Mouse (Mus musculus): Measurements from ENCODE around the gene Myh6. TPM values are rescaled to one million over a fixed set of nuclear protein-coding genes. Genes with fewer than 3 reads are reported as not detected.
"Not testable (repeated sequence)": the region's sequence is repeated elsewhere in the genome, so short reads cannot be mapped to it uniquely, and the experiment has no call there.

Myh6 gene
- polyA plus RNA-seq, 1 experiment from 2014 or later: 4.7 TPM

- no peak overlapping the region for H3K9ac ChIP-seq (ENCODE audit: low read length)
- 84% methylated on average over 9 of the region's 9 CpGs for WGBS
- H3K36me3 ChIP-seq (ENCODE audit: control insufficient read depth, insufficient read depth, low read length): no peaks in the 10 kb centered on the region
- no peaks in the 10 kb centered on the region for H3K9me3 ChIP-seq (ENCODE audit: control insufficient read depth, low read length)
- no peak for DNase-seq (ENCODE audit: low spot score)
- H3K4me2 ChIP-seq (ENCODE audit: low read depth): no peak overlapping the region
- H3K4me3 ChIP-seq (ENCODE audit: low read depth, low read length): no peak overlapping the region
- H3K27ac ChIP-seq (ENCODE audit: low read depth, low read length): no peak overlapping the region
- ATAC-seq (ENCODE audit: insufficient read depth, low FRiP score, low TSS enrichment): no peak
- H3K4me1 ChIP-seq (ENCODE audit: control insufficient read depth, insufficient read depth, low read length): no peaks in the 10 kb centered on the region
- no peaks in the 10 kb centered on the region for H3K27me3 ChIP-seq (ENCODE audit: control insufficient read depth, insufficient read depth, low read length)
Measured at GRCm38 (mm10) chr14:54956533-54956932, 10.2 kb downstream of the Myh6 start.

DNA sequence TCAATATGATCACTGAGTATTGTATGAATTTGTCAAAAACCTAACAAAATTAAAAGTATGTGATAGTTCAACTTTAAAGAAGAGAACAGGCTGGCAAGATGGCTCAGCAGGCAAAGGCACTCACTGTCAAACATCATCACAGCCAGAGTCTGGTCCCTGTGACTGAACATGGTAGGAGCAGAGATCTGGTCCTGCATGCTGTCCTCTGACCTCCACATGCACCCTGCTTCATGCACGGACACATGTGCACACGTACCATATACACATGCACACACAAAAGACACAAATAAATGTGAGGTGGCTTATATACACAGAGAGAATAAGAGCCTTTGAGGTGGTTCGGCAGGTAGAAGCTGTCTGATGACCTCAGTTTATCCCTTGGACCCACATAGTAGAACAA is 11.2 kb downstream of the Myh6 start:
- no peaks in the 10 kb centered on the region for H3K9me3 ChIP-seq (ENCODE audit: control insufficient read depth, low read length)
- ATAC-seq (ENCODE audit: insufficient read depth, low FRiP score, low TSS enrichment): no peak
- no peak overlapping the region for H3K27ac ChIP-seq (ENCODE audit: low read depth, low read length)
- no peaks in the 10 kb centered on the region for H3K27me3 ChIP-seq (ENCODE audit: control insufficient read depth, insufficient read depth, low read length)
- no peak for DNase-seq (ENCODE audit: low spot score)
- no peak overlapping the region for H3K4me3 ChIP-seq (ENCODE audit: low read depth, low read length)
- no peaks in the 10 kb centered on the region for H3K36me3 ChIP-seq (ENCODE audit: control insufficient read depth, insufficient read depth, low read length)
- H3K9ac ChIP-seq (ENCODE audit: low read length): no peak overlapping the region
- WGBS: 88% methylated on average over 3 of the region's 3 CpGs
- H3K4me1 ChIP-seq (ENCODE audit: control insufficient read depth, insufficient read depth, low read length): no peaks in the 10 kb centered on the region
- H3K4me2 ChIP-seq (ENCODE audit: low read depth): no peak overlapping the region

DNA sequence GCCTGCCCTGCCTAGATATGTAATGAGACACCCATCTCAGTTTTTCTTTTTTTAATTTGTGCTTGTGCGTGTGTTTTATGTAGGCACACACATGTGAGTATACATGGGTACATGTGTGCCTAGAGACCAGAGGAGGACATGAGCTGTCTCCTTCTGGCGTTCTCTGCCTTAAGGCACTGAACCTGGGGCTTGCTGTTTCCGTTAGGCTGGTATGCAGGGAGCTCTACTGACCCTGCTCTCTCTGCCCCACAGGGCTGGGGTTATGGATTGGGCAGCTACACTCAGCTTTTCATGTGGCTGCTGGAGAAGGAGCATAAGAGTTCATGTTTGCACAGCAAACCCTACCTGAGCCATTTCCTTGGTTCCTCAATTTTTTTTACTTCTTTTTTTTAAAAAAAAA is 12.3 kb downstream of the Myh6 start:
- WGBS: 81% methylated on average over 3 of the region's 3 CpGs
- H3K4me1 ChIP-seq (ENCODE audit: control insufficient read depth, insufficient read depth, low read length): no peaks in the 10 kb centered on the region
- no peak for DNase-seq (ENCODE audit: low spot score)
- H3K9me3 ChIP-seq (ENCODE audit: control insufficient read depth, low read length): no peaks in the 10 kb centered on the region
- no peak overlapping the region for H3K4me2 ChIP-seq (ENCODE audit: low read depth)
- no peak for ATAC-seq (ENCODE audit: insufficient read depth, low FRiP score, low TSS enrichment)
- H3K27ac ChIP-seq (ENCODE audit: low read depth, low read length): no peak overlapping the region
- no peak overlapping the region for H3K4me3 ChIP-seq (ENCODE audit: low read depth, low read length)
- no peaks in the 10 kb centered on the region for H3K27me3 ChIP-seq (ENCODE audit: control insufficient read depth, insufficient read depth, low read length)
- no peaks in the 10 kb centered on the region for H3K36me3 ChIP-seq (ENCODE audit: control insufficient read depth, insufficient read depth, low read length)
- no peak overlapping the region for H3K9ac ChIP-seq (ENCODE audit: low read length)

DNA sequence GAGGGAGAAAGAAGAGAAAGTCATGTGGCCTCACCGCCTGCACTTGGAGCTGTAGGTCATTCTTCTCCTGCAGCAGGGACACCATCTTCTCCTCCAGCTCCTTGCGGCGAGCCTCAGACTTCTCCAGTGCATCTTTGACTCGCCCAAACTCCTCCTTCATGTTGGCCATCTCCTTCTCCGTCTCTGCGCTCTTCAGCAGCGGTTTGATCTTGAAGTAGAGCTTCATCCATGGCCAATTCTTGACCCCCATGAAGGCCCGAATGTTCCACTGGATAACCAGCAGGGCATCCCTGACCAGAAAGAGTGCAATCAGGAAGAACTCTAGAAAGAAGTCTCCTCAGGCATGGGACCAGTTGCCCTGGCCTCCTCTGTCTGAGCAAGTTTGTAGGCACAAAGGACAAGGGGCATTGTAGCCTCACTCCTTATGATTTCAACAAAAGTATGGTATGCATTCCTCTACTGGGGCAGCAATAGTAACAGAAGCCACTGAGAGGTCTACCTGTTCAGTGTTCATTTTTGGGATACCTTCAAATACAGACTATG is 13.0 kb downstream of the Myh6 start:
- 89% methylated on average over 8 of the region's 8 CpGs for WGBS
- ATAC-seq (ENCODE audit: insufficient read depth, low FRiP score, low TSS enrichment): no peak

DNA sequence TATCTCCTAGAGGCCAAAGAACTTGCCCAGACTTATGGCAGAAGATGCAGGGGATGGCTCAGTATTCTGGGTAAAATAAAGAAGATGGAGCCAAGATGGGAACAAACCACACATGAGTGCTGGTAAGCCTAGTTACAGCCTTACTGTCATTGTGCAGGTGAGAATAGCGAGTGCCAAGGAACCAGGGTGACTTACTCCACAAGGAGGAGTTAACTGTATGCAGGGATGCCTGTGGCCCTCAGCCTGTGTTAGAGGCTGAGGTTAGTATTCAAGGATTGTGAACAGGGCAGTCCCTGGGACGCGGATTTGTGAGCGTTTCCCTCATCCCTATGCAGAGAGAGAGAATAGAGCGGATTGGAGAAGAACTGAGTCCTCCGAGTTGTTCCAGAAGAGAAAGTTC is 15.1 kb downstream of the Myh6 start:
- Histone ChIP-seq H3K9me3 (ENCODE audit: control insufficient read depth, low read length) (no peaks in the 10 kb centered on the region), H3K27ac (ENCODE audit: low read depth, low read length) (no peak overlapping the region), H3K27me3 (ENCODE audit: control insufficient read depth, insufficient read depth, low read length) (no peaks in the 10 kb centered on the region), H3K9ac (ENCODE audit: low read length) (no peak overlapping the region), H3K4me3 (ENCODE audit: low read depth, low read length) (no peak overlapping the region), H3K4me2 (ENCODE audit: low read depth) (no peak overlapping the region), H3K4me1 (ENCODE audit: control insufficient read depth, insufficient read depth, low read length) (no peaks in the 10 kb centered on the region), H3K36me3 (ENCODE audit: control insufficient read depth, insufficient read depth, low read length) (no peaks in the 10 kb centered on the region)
- no peak for DNase-seq (ENCODE audit: low spot score)
- WGBS: 89% methylated on average over 6 of the region's 6 CpGs
- ATAC-seq (ENCODE audit: insufficient read depth, low FRiP score, low TSS enrichment): no peak

More for the DNA sequence above, 13.0 kb downstream of the Myh6 start:
- no peak overlapping the region for H3K9ac ChIP-seq (ENCODE audit: low read length)
- DNase-seq (ENCODE audit: low spot score): no peak
- no peaks in the 10 kb centered on the region for H3K27me3 ChIP-seq (ENCODE audit: control insufficient read depth, insufficient read depth, low read length)
- H3K4me1 ChIP-seq (ENCODE audit: control insufficient read depth, insufficient read depth, low read length): no peaks in the 10 kb centered on the region
- no peaks in the 10 kb centered on the region for H3K9me3 ChIP-seq (ENCODE audit: control insufficient read depth, low read length)
- no peaks in the 10 kb centered on the region for H3K36me3 ChIP-seq (ENCODE audit: control insufficient read depth, insufficient read depth, low read length)
- no peak overlapping the region for H3K27ac ChIP-seq (ENCODE audit: low read depth, low read length)
- no peak overlapping the region for H3K4me3 ChIP-seq (ENCODE audit: low read depth, low read length)
- no peak overlapping the region for H3K4me2 ChIP-seq (ENCODE audit: low read depth)

DNA sequence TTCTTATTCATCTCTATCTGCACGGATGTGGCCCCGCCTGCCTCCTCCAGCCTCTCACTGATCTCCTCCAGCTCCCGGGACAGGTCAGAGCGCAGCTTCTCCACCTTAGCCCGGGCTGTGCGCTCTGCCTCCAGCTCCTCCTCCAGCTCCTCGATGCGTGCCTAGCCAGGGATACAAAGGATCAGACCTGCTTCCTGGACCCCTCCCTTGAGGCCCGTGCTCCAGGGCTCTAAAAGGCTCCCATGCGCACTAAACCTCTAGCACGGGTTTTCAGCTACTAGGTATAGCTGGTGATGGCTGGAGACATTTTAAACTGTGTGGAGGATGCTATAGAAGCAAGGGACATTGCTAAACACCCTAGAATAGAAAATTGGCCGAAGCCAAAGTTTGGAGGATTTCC is 16.2 kb downstream of the Myh6 start:
- ATAC-seq (ENCODE audit: insufficient read depth, low FRiP score, low TSS enrichment): no peak
- no peak overlapping the region for H3K4me2 ChIP-seq (ENCODE audit: low read depth)
- WGBS: 61% methylated on average over 12 of the region's 12 CpGs
- no peak overlapping the region for H3K27ac ChIP-seq (ENCODE audit: low read depth, low read length)
- no peak overlapping the region for H3K4me3 ChIP-seq (ENCODE audit: low read depth, low read length)
- no peaks in the 10 kb centered on the region for H3K4me1 ChIP-seq (ENCODE audit: control insufficient read depth, insufficient read depth, low read length)
- H3K9me3 ChIP-seq (ENCODE audit: control insufficient read depth, low read length): no peaks in the 10 kb centered on the region
- H3K9ac ChIP-seq (ENCODE audit: low read length): no peak overlapping the region
- DNase-seq (ENCODE audit: low spot score): no peak
- H3K27me3 ChIP-seq (ENCODE audit: control insufficient read depth, insufficient read depth, low read length): no peaks in the 10 kb centered on the region
- H3K36me3 ChIP-seq (ENCODE audit: control insufficient read depth, insufficient read depth, low read length): no peaks in the 10 kb centered on the region

DNA sequence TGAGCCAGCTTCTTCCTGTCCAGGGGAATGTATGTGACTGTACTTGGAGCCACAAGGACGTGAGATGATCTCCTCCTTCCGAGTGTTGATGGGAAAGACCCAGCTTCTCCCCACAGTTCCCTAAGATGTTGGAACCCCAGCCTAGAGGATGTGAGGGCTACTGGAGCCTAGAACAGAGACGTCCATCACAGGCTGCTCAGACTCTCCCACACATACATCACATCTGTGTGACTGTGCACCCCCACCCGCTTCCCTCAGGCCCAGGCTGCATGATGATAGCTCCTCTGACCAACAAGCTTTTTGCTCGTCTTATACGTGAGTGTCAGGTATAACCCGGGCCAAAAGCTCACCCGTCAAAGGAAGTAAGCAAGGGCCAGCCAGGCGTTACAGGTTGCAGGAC is 17.9 kb downstream of the Myh6 start:
- 82% methylated on average over 9 of the region's 9 CpGs for WGBS

DNA sequence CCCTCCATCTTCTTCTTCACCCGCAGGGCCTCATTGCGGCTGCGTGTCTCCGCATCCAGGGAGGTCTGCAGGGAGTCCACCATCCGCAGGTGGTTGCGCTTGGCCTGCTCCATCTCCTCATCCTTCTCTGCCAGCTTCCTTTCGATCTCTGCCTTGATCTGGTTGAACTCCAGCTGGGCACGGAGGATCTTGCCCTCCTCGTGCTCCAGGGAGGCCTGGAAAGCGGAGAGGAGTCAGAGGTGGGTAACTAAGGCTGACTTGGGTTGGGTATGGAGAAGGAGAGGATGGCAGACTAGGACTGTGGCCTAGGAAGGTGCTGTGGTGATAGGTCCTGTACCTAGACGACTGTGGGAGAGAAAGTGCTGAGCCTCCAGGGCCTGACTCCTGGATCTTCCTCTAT is 19.7 kb downstream of the Myh6 start:
- WGBS: 85% methylated on average over 8 of the region's 11 CpGs
- not testable (repeated sequence) for H3K4me1 ChIP-seq (ENCODE audit: control insufficient read depth, insufficient read depth, low read length); H3K4me3 ChIP-seq (ENCODE audit: low read depth, low read length); H3K27me3 ChIP-seq (ENCODE audit: control insufficient read depth, insufficient read depth, low read length); DNase-seq (ENCODE audit: low spot score); H3K9ac ChIP-seq (ENCODE audit: low read length); H3K9me3 ChIP-seq (ENCODE audit: control insufficient read depth, low read length); H3K27ac ChIP-seq (ENCODE audit: low read depth, low read length); H3K36me3 ChIP-seq (ENCODE audit: control insufficient read depth, insufficient read depth, low read length); ATAC-seq (ENCODE audit: insufficient read depth, low FRiP score, low TSS enrichment); H3K4me2 ChIP-seq (ENCODE audit: low read depth)

More for the DNA sequence above, 17.9 kb downstream of the Myh6 start:
- no peaks in the 10 kb centered on the region for H3K27me3 ChIP-seq (ENCODE audit: control insufficient read depth, insufficient read depth, low read length)
- H3K4me3 ChIP-seq (ENCODE audit: low read depth, low read length): no peak overlapping the region
- no peak overlapping the region for H3K4me2 ChIP-seq (ENCODE audit: low read depth)
- no peak overlapping the region for H3K27ac ChIP-seq (ENCODE audit: low read depth, low read length)
- H3K9me3 ChIP-seq (ENCODE audit: control insufficient read depth, low read length): no peaks in the 10 kb centered on the region
- DNase-seq (ENCODE audit: low spot score) (no peak), ATAC-seq (ENCODE audit: insufficient read depth, low FRiP score, low TSS enrichment) (no peak)
- no peak overlapping the region for H3K9ac ChIP-seq (ENCODE audit: low read length)
- H3K36me3 ChIP-seq (ENCODE audit: control insufficient read depth, insufficient read depth, low read length): no peaks in the 10 kb centered on the region
- H3K4me1 ChIP-seq (ENCODE audit: control insufficient read depth, insufficient read depth, low read length): no peaks in the 10 kb centered on the region

DNA sequence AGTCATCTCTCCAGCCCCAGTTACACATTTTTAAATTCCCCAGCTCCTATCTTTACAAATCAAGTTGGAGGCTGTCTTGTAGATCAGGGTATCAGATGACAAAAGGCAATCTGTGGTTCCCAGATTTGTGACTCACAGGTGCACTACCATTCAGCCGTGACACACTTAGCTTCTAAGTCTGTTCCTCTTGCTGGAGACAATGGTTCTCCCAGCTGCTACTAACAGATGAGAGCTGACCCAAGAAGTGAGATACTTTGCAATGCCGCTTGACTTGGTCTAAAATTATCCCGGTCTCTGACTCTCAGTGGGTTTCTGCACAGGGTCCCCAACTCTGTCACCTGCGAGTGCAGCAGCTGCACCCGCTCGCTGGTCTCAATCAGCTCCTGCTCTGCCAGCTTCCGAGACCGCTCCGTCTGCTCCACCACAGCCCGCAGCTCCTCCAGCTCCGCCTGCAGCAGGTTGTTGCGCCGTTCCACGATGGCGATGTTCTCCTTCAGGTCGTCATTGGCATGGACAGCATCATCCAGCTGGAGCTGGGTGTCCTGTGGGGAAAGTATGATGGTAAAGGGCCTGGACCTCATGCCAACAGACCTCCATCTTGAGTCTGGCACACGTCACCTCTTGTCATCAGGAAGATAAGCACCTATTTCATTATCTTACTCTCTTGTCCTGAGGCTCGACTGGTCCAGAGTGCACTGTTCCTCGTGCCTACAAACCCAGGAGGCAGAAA is 20.6 kb downstream of the Myh6 start:
- no peaks in the 10 kb centered on the region for H3K27me3 ChIP-seq (ENCODE audit: control insufficient read depth, insufficient read depth, low read length)
- no peak overlapping the region for H3K4me3 ChIP-seq (ENCODE audit: low read depth, low read length)
- ATAC-seq (ENCODE audit: insufficient read depth, low FRiP score, low TSS enrichment): no peak
- H3K9ac ChIP-seq (ENCODE audit: low read length): no peak overlapping the region
- no peaks in the 10 kb centered on the region for H3K36me3 ChIP-seq (ENCODE audit: control insufficient read depth, insufficient read depth, low read length)
- no peaks in the 10 kb centered on the region for H3K9me3 ChIP-seq (ENCODE audit: control insufficient read depth, low read length)
- no peak overlapping the region for H3K4me2 ChIP-seq (ENCODE audit: low read depth)
- 81% methylated on average over 19 of the region's 19 CpGs for WGBS
- no peak overlapping the region for H3K27ac ChIP-seq (ENCODE audit: low read depth, low read length)
- no peak for DNase-seq (ENCODE audit: low spot score)
- H3K4me1 ChIP-seq (ENCODE audit: control insufficient read depth, insufficient read depth, low read length): no peaks in the 10 kb centered on the region
